9 mouse cellular contexts compared by ENCODE assay signal in genomic region chr17:12799368-12800275, GRCm38 (mm10). TPM values are rescaled to one million over a fixed set of nuclear protein-coding genes. Genes with fewer than 3 reads are reported as not detected.
DNase-seq lines count a peak whose midpoint lies in the region; ATAC-seq lines count a peak whose summit lies in the region.
"Had no signal": no experiment of that assay in that cellular context is flagged by ENCODE, and none has a peak within 500 bp of the region (broad histone marks: within the 10 kb centered on the region; RNA-seq: fewer than 3 reads in every experiment).

No protein-coding gene starts in this region.

- peak; percentile 56; the same call in 1 of the 2 replicates for ATAC-seq in hindbrain, embryonic 16.5 days
- 0 out of 2 replicates have a peak, but pooled peaks have one; percentile 22 for ATAC-seq in limb, embryonic 12.5 days (ENCODE audit: insufficient number of reproducible peaks, insufficient read depth, low FRiP score, low TSS enrichment, low read depth)

- no peaks in the 10 kb centered on the region for H3K36me3 ChIP-seq in hindbrain, embryonic 16.5 days (ENCODE audit: control insufficient read depth, insufficient read depth, low read length)
- no peaks in the 10 kb centered on the region for H3K36me3 ChIP-seq in hindbrain, embryonic 10.5 days
- peaks cover 22% of the 10 kb centered on the region; the same call in 1 of the 2 replicates for H3K36me3 ChIP-seq in limb, embryonic 12.5 days

- H3K4me3 ChIP-seq in hindbrain, embryonic 16.5 days (ENCODE audit: low read length): no peak overlapping the region
- H3K4me3 ChIP-seq in hindbrain, embryonic 10.5 days: no peak overlapping the region
- no peak overlapping the region for H3K4me3 ChIP-seq in limb, embryonic 12.5 days (replicated peaks)
- H3K4me3 ChIP-seq: megakaryocyte, embryonic 14.5 days had no signal

- H3K27me3 ChIP-seq in hindbrain, embryonic 16.5 days (replicated peaks; ENCODE audit: control insufficient read depth, insufficient read depth, low read length): no peaks in the 10 kb centered on the region
- no peaks in the 10 kb centered on the region for H3K27me3 ChIP-seq in hindbrain, embryonic 10.5 days (ENCODE audit: insufficient read depth, poor library complexity, severe bottlenecking)
- no peaks in the 10 kb centered on the region for H3K27me3 ChIP-seq in limb, embryonic 12.5 days

- DNase-seq in hindbrain, embryonic 10.5 days (ENCODE audit: low spot score): no peak
- peak; percentile 31 for DNase-seq in ovary, postnatal 36 days (ENCODE audit: low spot score)
- no peak for DNase-seq in ovary, postnatal 10 days (ENCODE audit: low spot score)
- no peak for DNase-seq in spleen, adult 18-20 months
- no peak for DNase-seq in embryo, embryonic 9.5 days (ENCODE audit: extremely low spot score)
- no peak for DNase-seq in right cerebral cortex, adult 18-20 months

- H3K9me3 ChIP-seq in hindbrain, embryonic 16.5 days (ENCODE audit: control insufficient read depth, low read length): no peaks in the 10 kb centered on the region
- no peaks in the 10 kb centered on the region for H3K9me3 ChIP-seq in hindbrain, embryonic 10.5 days
- no peaks in the 10 kb centered on the region for H3K9me3 ChIP-seq in limb, embryonic 12.5 days
- H3K9me3 ChIP-seq: megakaryocyte, embryonic 14.5 days had no signal

- 82% methylated on average over 12 of the region's 12 CpGs for WGBS in hindbrain, embryonic 16.5 days
- 90% methylated on average over 12 of the region's 12 CpGs for WGBS in hindbrain, embryonic 10.5 days
- WGBS in limb, embryonic 12.5 days: 89% methylated on average over 12 of the region's 12 CpGs

- no peaks in the 10 kb centered on the region for H3K4me1 ChIP-seq in hindbrain, embryonic 16.5 days (ENCODE audit: control insufficient read depth, insufficient read depth, low read depth, low read length)
- 0 out of 2 replicates have a peak, but pooled peaks cover under 1% of the 10 kb centered on the region for H3K4me1 ChIP-seq in hindbrain, embryonic 10.5 days (replicated peaks)
- peaks cover 15% of the 10 kb centered on the region for H3K4me1 ChIP-seq in limb, embryonic 12.5 days (replicated peaks)
- H3K4me1 ChIP-seq: megakaryocyte, embryonic 14.5 days had no signal

- no peak overlapping the region for H3K27ac ChIP-seq in hindbrain, embryonic 16.5 days (ENCODE audit: low read depth, low read length)
- H3K27ac ChIP-seq in hindbrain, embryonic 10.5 days: no peak overlapping the region
- no peak overlapping the region for H3K27ac ChIP-seq in limb, embryonic 12.5 days

- H3K4me2 ChIP-seq in hindbrain, embryonic 16.5 days (ENCODE audit: low read length): no peak overlapping the region
- H3K4me2 ChIP-seq in limb, embryonic 12.5 days: no peak overlapping the region

- H3K9ac ChIP-seq in hindbrain, embryonic 16.5 days (ENCODE audit: low read depth, low read length): no peak overlapping the region
- no peak overlapping the region for H3K9ac ChIP-seq in limb, embryonic 12.5 days (replicated peaks)

RNA-seq across cellular contexts. Expression of gene Igf2r, which starts 30.2 kb away (rescaled TPM):
- polyA plus RNA-seq in hindbrain, embryonic 16.5 days (2015; fragmentation: Nextera tagmentation; extraction: Ambion mirVana): 6.4 and 10.1 TPM in 2 replicates
- polyA plus RNA-seq in hindbrain, embryonic 10.5 days (2016; fragmentation: Nextera tagmentation; extraction: Ambion mirVana): 17.3 and 20.8 TPM in 2 replicates
- 43.1 and 48.1 TPM in 2 replicates for polyA plus RNA-seq in limb, embryonic 12.5 days (2016; fragmentation: Nextera tagmentation; extraction: Ambion mirVana)
